Mouse (Mus musculus) ES-Bruce4 (cell line): Measurements from ENCODE around the gene Arv1.

Source experiments
- CTCF ChIP-seq: IDR thresholded peaks from one replicate; pipeline ENCODE4 v1.8.1; 2011; ENCODE audit warnings: low read depth, low read length
- POLR2A ChIP-seq: IDR thresholded peaks from one replicate; pipeline ENCODE4 v1.8.1; 2011; ENCODE audit warnings: low read length; ENCODE audit not compliant: insufficient read depth

- no peak for TF ChIP-seq POLR2A
- no peak for TF ChIP-seq CTCF
These were observed 19.8 kb upstream of the Arv1 start for GRCm38 (mm10) chr8:124702183-124702582.
